Mouse (Mus musculus): ENCODE measurements around the gene Nomo1. TPM values are rescaled to one million over a fixed set of nuclear protein-coding genes. Genes with fewer than 3 reads are reported as not detected.

The Nomo1 gene
- polyA plus RNA-seq, 1 experiment from 2014 or later: 20.2 TPM

GRCm38 (mm10) chr7:46111212-46111817, 77.8 kb downstream of the Nomo1 start:
- 88% methylated on average over 15 of the region's 15 CpGs for WGBS
- DNase-seq (ENCODE audit: low spot score) (no peak), ATAC-seq (replicated peaks; ENCODE audit: low FRiP score) (no peak)
- no peaks in the 10 kb centered on the region for H3K36me3 ChIP-seq (ENCODE audit: control insufficient read depth, insufficient read depth, low read length)
- no peaks in the 10 kb centered on the region for H3K9me3 ChIP-seq (ENCODE audit: control insufficient read depth, low read length)
- no peaks in the 10 kb centered on the region for H3K27me3 ChIP-seq (ENCODE audit: control insufficient read depth, insufficient read depth, low read length)
- no peak overlapping the region for H3K4me2 ChIP-seq (ENCODE audit: low read depth, low read length, severe bottlenecking)
- no peak overlapping the region for H3K27ac ChIP-seq (ENCODE audit: low read depth, low read length)
- peaks cover 4% of the 10 kb centered on the region; the same call in 1 of the 2 replicates for H3K4me1 ChIP-seq (replicated peaks; ENCODE audit: control insufficient read depth, insufficient read depth, low read length)
- no peak overlapping the region for H3K9ac ChIP-seq (ENCODE audit: low read length)
- no peak overlapping the region for H3K4me3 ChIP-seq (ENCODE audit: low read depth, low read length)

- peaks cover 4% of the 10 kb centered on the region; the same call in 1 of the 2 replicates for H3K4me1 ChIP-seq (replicated peaks; ENCODE audit: control insufficient read depth, insufficient read depth, low read length)
- H3K4me3 ChIP-seq (ENCODE audit: low read depth, low read length): no peak overlapping the region
- H3K27ac ChIP-seq (ENCODE audit: low read depth, low read length): no peak overlapping the region
- no peaks in the 10 kb centered on the region for H3K27me3 ChIP-seq (ENCODE audit: control insufficient read depth, insufficient read depth, low read length)
- 83% methylated on average over 6 of the region's 6 CpGs for WGBS
- no peak overlapping the region for H3K4me2 ChIP-seq (ENCODE audit: low read depth, low read length, severe bottlenecking)
- DNase-seq (ENCODE audit: low spot score) (no peak), ATAC-seq (replicated peaks; ENCODE audit: low FRiP score) (no peak)
- H3K9ac ChIP-seq (ENCODE audit: low read length): no peak overlapping the region
- H3K9me3 ChIP-seq (ENCODE audit: control insufficient read depth, low read length): no peaks in the 10 kb centered on the region
- H3K36me3 ChIP-seq (ENCODE audit: control insufficient read depth, insufficient read depth, low read length): no peaks in the 10 kb centered on the region
These were observed 78.4 kb downstream of the Nomo1 start for GRCm38 (mm10) chr7:46111938-46112337.

GRCm38 (mm10) chr7:46113435-46113834, 79.9 kb downstream of the Nomo1 start:
- Histone ChIP-seq H3K4me3 (ENCODE audit: low read depth, low read length) (no peak overlapping the region), H3K4me1 (replicated peaks; ENCODE audit: control insufficient read depth, insufficient read depth, low read length) (peaks cover 4% of the 10 kb centered on the region; the same call in 1 of the 2 replicates), H3K4me2 (ENCODE audit: low read depth, low read length, severe bottlenecking) (no peak overlapping the region), H3K27me3 (ENCODE audit: control insufficient read depth, insufficient read depth, low read length) (no peaks in the 10 kb centered on the region), H3K9ac (ENCODE audit: low read length) (no peak overlapping the region), H3K36me3 (ENCODE audit: control insufficient read depth, insufficient read depth, low read length) (no peaks in the 10 kb centered on the region), H3K9me3 (ENCODE audit: control insufficient read depth, low read length) (no peaks in the 10 kb centered on the region), H3K27ac (ENCODE audit: low read depth, low read length) (no peak overlapping the region)
- no peak for DNase-seq (ENCODE audit: low spot score)
- ATAC-seq (replicated peaks; ENCODE audit: low FRiP score): no peak
- 68% methylated on average over 3 of the region's 3 CpGs for WGBS

GRCm38 (mm10) chr7:46116118-46116581, 82.7 kb downstream of the Nomo1 start:
- no peak overlapping the region for H3K4me2 ChIP-seq (ENCODE audit: low read depth, low read length, severe bottlenecking)
- ATAC-seq (replicated peaks; ENCODE audit: low FRiP score) (no peak), DNase-seq (ENCODE audit: low spot score) (no peak)
- no peaks in the 10 kb centered on the region for H3K27me3 ChIP-seq (ENCODE audit: control insufficient read depth, insufficient read depth, low read length)
- no peak overlapping the region for H3K27ac ChIP-seq (ENCODE audit: low read depth, low read length)
- H3K36me3 ChIP-seq (ENCODE audit: control insufficient read depth, insufficient read depth, low read length): no peaks in the 10 kb centered on the region
- H3K4me3 ChIP-seq (ENCODE audit: low read depth, low read length): no peak overlapping the region
- no peaks in the 10 kb centered on the region for H3K9me3 ChIP-seq (ENCODE audit: control insufficient read depth, low read length)
- H3K4me1 ChIP-seq (replicated peaks; ENCODE audit: control insufficient read depth, insufficient read depth, low read length): peaks cover 4% of the 10 kb centered on the region; the same call in 1 of the 2 replicates
- no peak overlapping the region for H3K9ac ChIP-seq (ENCODE audit: low read length)
- 62% methylated on average over 10 of the region's 10 CpGs for WGBS

GRCm38 (mm10) chr7:46117035-46117434, 83.5 kb downstream of the Nomo1 start:
- Histone ChIP-seq H3K4me1 (replicated peaks; ENCODE audit: control insufficient read depth, insufficient read depth, low read length) (peaks cover 4% of the 10 kb centered on the region; the same call in 1 of the 2 replicates), H3K9ac (ENCODE audit: low read length) (no peak overlapping the region), H3K4me2 (ENCODE audit: low read depth, low read length, severe bottlenecking) (no peak overlapping the region), H3K27ac (ENCODE audit: low read depth, low read length) (no peak overlapping the region), H3K27me3 (ENCODE audit: control insufficient read depth, insufficient read depth, low read length) (no peaks in the 10 kb centered on the region), H3K4me3 (ENCODE audit: low read depth, low read length) (no peak overlapping the region), H3K9me3 (ENCODE audit: control insufficient read depth, low read length) (no peaks in the 10 kb centered on the region), H3K36me3 (ENCODE audit: control insufficient read depth, insufficient read depth, low read length) (no peaks in the 10 kb centered on the region)
- ATAC-seq (replicated peaks; ENCODE audit: low FRiP score) (no peak), DNase-seq (ENCODE audit: low spot score) (no peak)
- 97% methylated on average over 16 of the region's 16 CpGs for WGBS

GRCm38 (mm10) chr7:46122964-46123363, 89.5 kb downstream of the Nomo1 start:
- Histone ChIP-seq H3K36me3 (ENCODE audit: control insufficient read depth, insufficient read depth, low read length) (no peaks in the 10 kb centered on the region), H3K4me1 (replicated peaks; ENCODE audit: control insufficient read depth, insufficient read depth, low read length) (no peaks in the 10 kb centered on the region), H3K9ac (ENCODE audit: low read length) (no peak overlapping the region), H3K9me3 (ENCODE audit: control insufficient read depth, low read length) (no peaks in the 10 kb centered on the region), H3K4me2 (ENCODE audit: low read depth, low read length, severe bottlenecking) (no peak overlapping the region), H3K27ac (ENCODE audit: low read depth, low read length) (no peak overlapping the region), H3K4me3 (ENCODE audit: low read depth, low read length) (no peak overlapping the region), H3K27me3 (ENCODE audit: control insufficient read depth, insufficient read depth, low read length) (no peaks in the 10 kb centered on the region)
- ATAC-seq (replicated peaks; ENCODE audit: low FRiP score): no peak
- no peak for DNase-seq (ENCODE audit: low spot score)
- 65% methylated on average over 4 of the region's 4 CpGs for WGBS

- no peaks in the 10 kb centered on the region for H3K27me3 ChIP-seq (ENCODE audit: control insufficient read depth, insufficient read depth, low read length)
- 84% methylated on average over 6 of the region's 6 CpGs for WGBS
- no peaks in the 10 kb centered on the region for H3K9me3 ChIP-seq (ENCODE audit: control insufficient read depth, low read length)
- no peak overlapping the region for H3K4me3 ChIP-seq (ENCODE audit: low read depth, low read length)
- H3K4me1 ChIP-seq (replicated peaks; ENCODE audit: control insufficient read depth, insufficient read depth, low read length): no peaks in the 10 kb centered on the region; the same call in 1 of the 2 replicates
- no peak for ATAC-seq (replicated peaks; ENCODE audit: low FRiP score)
- no peak overlapping the region for H3K4me2 ChIP-seq (ENCODE audit: low read depth, low read length, severe bottlenecking)
- no peaks in the 10 kb centered on the region for H3K36me3 ChIP-seq (ENCODE audit: control insufficient read depth, insufficient read depth, low read length)
- no peak for DNase-seq (ENCODE audit: low spot score)
- H3K27ac ChIP-seq (ENCODE audit: low read depth, low read length): no peak overlapping the region
- H3K9ac ChIP-seq (ENCODE audit: low read length): no peak overlapping the region
These were observed 91.0 kb downstream of the Nomo1 start for GRCm38 (mm10) chr7:46124460-46124859.

GRCm38 (mm10) chr7:46125340-46125739, 91.8 kb downstream of the Nomo1 start:
- Histone ChIP-seq H3K27ac (ENCODE audit: low read depth, low read length) (no peak overlapping the region), H3K4me2 (ENCODE audit: low read depth, low read length, severe bottlenecking) (no peak overlapping the region), H3K27me3 (ENCODE audit: control insufficient read depth, insufficient read depth, low read length) (no peaks in the 10 kb centered on the region), H3K36me3 (ENCODE audit: control insufficient read depth, insufficient read depth, low read length) (no peaks in the 10 kb centered on the region), H3K4me3 (ENCODE audit: low read depth, low read length) (no peak overlapping the region), H3K9me3 (ENCODE audit: control insufficient read depth, low read length) (no peaks in the 10 kb centered on the region), H3K9ac (ENCODE audit: low read length) (no peak overlapping the region), H3K4me1 (replicated peaks; ENCODE audit: control insufficient read depth, insufficient read depth, low read length) (no peaks in the 10 kb centered on the region; the same call in 1 of the 2 replicates)
- DNase-seq (ENCODE audit: low spot score) (no peak), ATAC-seq (replicated peaks; ENCODE audit: low FRiP score) (no peak)
- WGBS: 92% methylated on average over 11 of the region's 11 CpGs

GRCm38 (mm10) chr7:46128196-46128595, 94.7 kb downstream of the Nomo1 start:
- Histone ChIP-seq H3K4me3 (ENCODE audit: low read depth, low read length) (no peak overlapping the region), H3K9me3 (ENCODE audit: control insufficient read depth, low read length) (no peaks in the 10 kb centered on the region), H3K4me1 (replicated peaks; ENCODE audit: control insufficient read depth, insufficient read depth, low read length) (peaks cover 2% of the 10 kb centered on the region; the same call in 1 of the 2 replicates), H3K36me3 (ENCODE audit: control insufficient read depth, insufficient read depth, low read length) (no peaks in the 10 kb centered on the region), H3K9ac (ENCODE audit: low read length) (no peak overlapping the region), H3K4me2 (ENCODE audit: low read depth, low read length, severe bottlenecking) (no peak overlapping the region), H3K27ac (ENCODE audit: low read depth, low read length) (no peak overlapping the region), H3K27me3 (ENCODE audit: control insufficient read depth, insufficient read depth, low read length) (no peaks in the 10 kb centered on the region)
- 0 out of 2 replicates have a peak, but pooled peaks have one; percentile 27 for ATAC-seq (replicated peaks; ENCODE audit: low FRiP score)
- 71% methylated on average over 7 of the region's 7 CpGs for WGBS
- DNase-seq (ENCODE audit: low spot score): no peak

Data from forebrain, embryonic 11.5 days (tissue).